Mouse (Mus musculus) urinary bladder, postnatal 36 days (tissue): ENCODE measurements around the gene Ppfia2.
A peak's percentile ranks its signal among the peaks of the same experiment; 100 is the strongest.

ENCODE experiments used
- DNase-seq, 2 experiments: peaks; one replicate each; pipeline ENCODE4 v3.0.0; 2022; ENCODE audit warnings: low spot score in 2 of 2, mixed read lengths in 1 of 2

The Ppfia2 gene

DNA sequence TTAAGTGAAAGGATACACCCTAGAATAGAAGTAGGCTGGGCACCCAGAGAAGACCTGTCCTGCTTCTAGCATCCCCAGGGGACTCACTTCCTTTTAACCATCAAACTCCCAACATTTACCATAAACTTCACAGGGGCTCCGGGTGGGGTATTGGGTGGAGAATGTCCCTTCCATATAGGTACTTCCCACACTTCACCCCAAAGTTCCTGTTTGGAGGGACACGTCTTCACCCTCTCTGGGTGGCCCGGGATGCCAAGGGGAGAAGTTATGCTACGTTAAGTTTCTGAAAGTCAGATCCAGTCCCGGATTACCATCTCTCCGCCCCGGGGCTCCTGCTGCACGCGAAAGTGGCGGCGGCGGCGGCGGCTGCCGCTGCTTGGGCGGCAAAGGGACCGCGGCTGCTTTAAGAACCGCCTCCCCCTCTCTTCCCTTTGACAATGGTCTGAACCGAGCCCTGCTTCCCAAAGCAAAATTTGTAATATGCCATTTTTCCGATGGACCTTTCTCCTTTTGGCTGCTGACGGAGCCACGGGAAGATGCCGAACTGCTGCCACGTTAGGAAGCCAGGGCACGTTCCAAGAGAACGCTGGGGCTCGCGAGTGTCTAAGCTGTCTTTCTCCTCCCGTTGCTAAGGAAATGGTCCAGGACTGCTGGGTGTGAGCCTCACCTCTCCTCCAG, at the start of gene Ppfia2:
Gene Ppfia2, plus strand, starts transcription at position 485 of the 678 bp plus-strand sequence.
- peak in 1 of 2 experiments; percentile 0 for DNase-seq

- DNase-seq: no peak
Measured at GRCm38 (mm10) chr10:106468956-106469721, 1.0 kb upstream of the Ppfia2 start.

GRCm38 (mm10) chr10:106470533-106471205, 530 bp downstream of the Ppfia2 start:
- no peak for DNase-seq

GRCm38 (mm10) chr10:106509281-106510165, 39.4 kb downstream of the Ppfia2 start:
- DNase-seq: no peak

GRCm38 (mm10) chr10:106566036-106566435, 95.9 kb downstream of the Ppfia2 start:
- no peak for DNase-seq

- no peak for DNase-seq
Measured at GRCm38 (mm10) chr10:106585026-106585425, 114.9 kb downstream of the Ppfia2 start.

DNA sequence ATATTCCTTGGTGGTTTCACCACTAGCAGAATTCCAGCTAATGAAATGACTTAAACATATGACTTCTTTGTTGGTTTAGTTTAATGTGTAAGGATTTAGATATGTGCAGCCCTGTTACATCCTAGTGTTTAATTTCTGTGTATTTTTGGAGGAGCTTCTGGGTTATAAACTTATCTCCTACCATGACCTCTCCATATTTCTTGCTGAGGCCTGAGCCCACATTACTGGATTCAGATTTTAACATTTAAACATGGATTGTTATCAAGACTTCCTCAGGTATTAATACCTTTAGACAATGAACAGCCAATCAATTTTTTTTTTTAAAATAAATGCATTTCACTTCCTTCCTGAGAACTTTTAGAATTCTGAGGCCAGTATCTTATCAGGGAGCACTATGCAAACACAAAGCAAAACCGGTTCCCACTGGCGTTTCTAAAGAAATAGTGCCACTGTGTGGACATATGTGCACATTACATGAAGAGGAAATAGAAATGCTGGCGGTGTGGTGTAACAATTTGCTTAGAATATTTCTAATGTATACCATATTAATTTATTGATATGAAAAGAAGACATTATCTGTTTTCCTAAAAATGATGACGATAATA, 115.4 kb downstream of the Ppfia2 start:
- DNase-seq: peak; percentile 5 to 12

- DNase-seq: no peak
Measured at GRCm38 (mm10) chr10:106587817-106588216, 117.7 kb downstream of the Ppfia2 start.

- DNase-seq: no peak
Measured at GRCm38 (mm10) chr10:106590944-106591343, 120.8 kb downstream of the Ppfia2 start.

GRCm38 (mm10) chr10:106596976-106597375, 126.8 kb downstream of the Ppfia2 start:
- no peak for DNase-seq

DNA sequence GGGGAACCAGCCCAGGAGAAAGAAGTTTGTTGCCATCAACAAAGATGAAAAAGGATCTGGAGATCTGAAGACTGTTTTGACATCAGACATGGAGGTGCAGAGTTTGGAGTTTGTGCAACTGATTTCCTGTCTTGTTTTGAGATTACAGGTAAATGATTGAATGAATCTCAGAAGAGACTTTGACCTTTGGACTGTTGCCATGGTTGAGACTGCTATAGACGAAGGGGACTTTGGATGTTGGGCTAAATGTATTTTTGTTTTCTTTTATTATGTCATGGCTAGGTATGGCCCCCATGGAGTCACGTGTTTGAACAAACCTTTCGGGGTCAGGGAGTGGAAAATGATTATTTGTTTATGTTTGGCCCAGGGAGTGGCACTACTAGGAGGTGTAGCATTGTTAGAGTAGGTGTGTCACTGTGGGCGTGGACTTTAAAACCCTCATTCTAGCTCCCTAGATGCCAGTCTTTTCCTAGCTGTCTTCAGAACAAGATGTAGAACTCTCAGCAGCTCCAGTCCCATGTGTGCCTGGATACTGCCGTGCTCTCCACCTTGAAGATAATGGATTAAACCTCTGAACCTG, 133.3 kb downstream of the Ppfia2 start:
- no peak for DNase-seq

DNA sequence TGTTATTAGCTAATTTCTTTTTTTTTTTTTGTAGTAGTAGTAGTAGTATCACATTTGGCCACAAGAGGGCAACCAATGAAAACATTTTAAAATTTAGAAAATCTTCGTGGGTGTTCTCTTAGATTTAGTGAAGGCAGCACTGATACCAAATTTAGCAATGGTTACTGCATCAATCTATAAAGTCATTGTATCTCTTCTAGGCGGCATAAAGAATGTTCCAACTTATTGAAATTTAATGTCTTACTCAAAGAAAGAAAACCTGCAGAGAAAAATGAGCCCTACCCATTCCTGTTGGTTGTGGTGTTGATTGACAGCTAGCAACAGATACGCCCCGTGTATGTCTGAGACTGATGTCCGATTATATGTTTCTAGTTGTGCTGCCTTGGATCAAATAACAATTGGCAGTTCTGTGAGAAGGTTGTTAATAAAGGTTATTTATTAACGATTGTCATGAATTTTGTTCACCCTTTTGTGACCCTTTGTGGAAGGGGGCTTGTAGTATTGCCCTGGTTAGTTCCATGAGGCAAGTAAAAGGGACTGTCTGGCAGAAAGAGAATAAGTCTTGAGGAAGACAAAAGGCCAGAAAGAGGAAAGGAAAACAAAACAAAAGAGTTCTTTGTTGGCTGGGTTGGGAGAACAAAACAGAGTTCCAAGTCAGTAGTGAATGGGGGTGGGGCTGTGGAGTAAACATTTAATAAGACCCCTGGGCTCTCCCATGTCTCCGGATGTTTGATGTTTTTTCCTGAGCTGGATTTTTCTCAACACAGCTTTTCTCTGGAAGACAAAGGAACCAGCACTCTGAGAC, 139.2 kb downstream of the Ppfia2 start:
- no peak for DNase-seq

- no peak for DNase-seq
Measured at GRCm38 (mm10) chr10:106610222-106610621, 140.1 kb downstream of the Ppfia2 start.

GRCm38 (mm10) chr10:106618194-106618593, 148.1 kb downstream of the Ppfia2 start:
- no peak for DNase-seq

GRCm38 (mm10) chr10:106620952-106621351, 150.8 kb downstream of the Ppfia2 start:
- no peak for DNase-seq

- no peak for DNase-seq
Measured at GRCm38 (mm10) chr10:106623342-106623741, 153.2 kb downstream of the Ppfia2 start.

DNA sequence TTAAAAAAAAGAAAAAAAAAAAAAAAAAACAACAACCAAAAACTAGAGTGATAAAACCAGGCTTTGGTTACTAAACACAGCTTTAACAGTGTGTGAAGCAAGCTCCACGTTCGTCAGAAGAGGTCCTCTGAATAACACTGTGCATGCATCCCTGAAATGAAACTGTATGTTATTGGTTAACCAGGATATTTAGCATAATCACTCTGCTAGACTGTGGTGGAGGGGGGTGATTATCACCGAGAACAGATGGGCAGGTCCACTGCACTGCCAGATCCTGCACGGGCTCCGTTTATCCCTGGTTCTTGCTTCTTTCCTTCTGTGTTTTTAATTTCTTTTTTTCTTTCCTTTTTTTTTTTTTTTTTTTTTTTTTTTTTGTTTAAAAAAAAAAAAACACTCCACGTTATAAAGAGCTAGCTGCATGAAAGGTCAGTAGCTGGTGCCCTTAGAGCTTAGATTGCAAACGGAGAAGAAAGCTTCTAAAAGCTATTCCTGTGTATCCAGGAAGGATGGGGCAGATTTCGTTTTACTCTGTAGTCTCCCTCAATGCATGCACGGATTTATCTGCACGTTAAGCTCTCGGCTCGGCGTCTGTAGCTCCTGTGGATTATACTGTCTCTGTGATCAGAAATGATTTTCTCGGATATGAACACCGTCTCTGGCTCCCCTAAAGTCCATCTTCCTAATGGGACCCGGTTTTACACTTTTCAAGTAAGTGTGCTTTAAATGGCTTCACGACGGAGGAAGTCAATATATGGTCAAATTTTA, 162.2 kb downstream of the Ppfia2 start:
- no peak for DNase-seq

- DNase-seq: no peak
Measured at GRCm38 (mm10) chr10:106633898-106634297, 163.8 kb downstream of the Ppfia2 start.

DNA sequence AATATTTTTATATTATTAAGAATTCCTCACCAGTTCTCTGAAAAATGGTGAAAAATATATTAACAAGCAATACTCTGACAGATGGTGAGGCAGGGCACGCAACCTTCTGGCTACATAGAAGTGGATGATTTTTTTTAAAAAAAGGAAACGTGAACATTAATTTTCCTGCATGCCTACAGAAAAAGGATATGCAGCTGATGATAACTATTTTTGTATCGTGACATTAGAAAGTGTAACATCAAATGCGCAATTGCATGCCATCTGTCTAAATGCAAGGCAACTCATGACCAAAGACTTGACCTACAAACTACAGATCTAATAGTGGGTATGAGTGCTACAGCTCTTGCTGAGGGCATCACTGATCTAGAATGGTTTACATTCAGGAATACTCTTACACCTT, 182.1 kb downstream of the Ppfia2 start:
- DNase-seq: no peak
